Mouse (Mus musculus): ENCODE measurements around the gene Bpifb4. TPM values are rescaled to one million over a fixed set of nuclear protein-coding genes. Genes with fewer than 3 reads are reported as not detected.
A peak's percentile ranks its signal among the peaks of the same experiment; 100 is the strongest.

The Bpifb4 gene
- polyA plus RNA-seq, 1 experiment from 2014 or later: not detected

DNA sequence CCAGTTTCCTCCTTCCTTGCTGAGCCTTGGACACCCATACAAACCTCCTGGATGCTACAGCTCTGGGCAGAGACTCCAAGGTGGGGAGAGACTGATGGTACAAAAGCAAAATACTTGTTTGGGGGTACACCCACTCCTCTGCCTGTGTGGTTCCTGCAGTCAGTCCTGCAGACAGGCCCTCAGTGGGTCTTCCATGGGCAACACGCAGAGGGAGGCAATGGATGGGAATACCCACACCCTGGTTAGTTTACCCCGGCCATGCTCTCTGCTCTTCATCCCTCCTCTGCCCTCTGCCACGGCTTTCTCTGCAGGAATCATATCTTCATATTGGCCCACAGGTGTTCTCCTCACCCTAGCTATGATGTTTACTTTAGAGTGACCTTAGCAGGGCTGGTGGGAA, 62.5 kb downstream of the Bpifb4 start:
- H3K4me3 ChIP-seq (ENCODE audit: low read depth, low read length): no peak overlapping the region
- H3K9ac ChIP-seq (ENCODE audit: low read depth, low read length): no peak overlapping the region
- no peaks in the 10 kb centered on the region for H3K27me3 ChIP-seq (replicated peaks; ENCODE audit: control insufficient read depth, insufficient read depth, low read length)
- no peak overlapping the region for H3K27ac ChIP-seq (ENCODE audit: low read depth, low read length)
- H3K4me1 ChIP-seq (replicated peaks; ENCODE audit: control insufficient read depth, insufficient read depth, low read length): no peaks in the 10 kb centered on the region
- H3K4me2 ChIP-seq (replicated peaks; ENCODE audit: low read depth): no peak overlapping the region
- no peaks in the 10 kb centered on the region for H3K9me3 ChIP-seq (ENCODE audit: control insufficient read depth)
- ATAC-seq: no peak
- 58% methylated on average over 3 of the region's 3 CpGs for WGBS
- TF ChIP-seq CTCF (IDR thresholded peaks at IDR 0.05; ENCODE audit: low read depth): no peak
- H3K36me3 ChIP-seq (ENCODE audit: control insufficient read depth, insufficient read depth): no peaks in the 10 kb centered on the region

DNA sequence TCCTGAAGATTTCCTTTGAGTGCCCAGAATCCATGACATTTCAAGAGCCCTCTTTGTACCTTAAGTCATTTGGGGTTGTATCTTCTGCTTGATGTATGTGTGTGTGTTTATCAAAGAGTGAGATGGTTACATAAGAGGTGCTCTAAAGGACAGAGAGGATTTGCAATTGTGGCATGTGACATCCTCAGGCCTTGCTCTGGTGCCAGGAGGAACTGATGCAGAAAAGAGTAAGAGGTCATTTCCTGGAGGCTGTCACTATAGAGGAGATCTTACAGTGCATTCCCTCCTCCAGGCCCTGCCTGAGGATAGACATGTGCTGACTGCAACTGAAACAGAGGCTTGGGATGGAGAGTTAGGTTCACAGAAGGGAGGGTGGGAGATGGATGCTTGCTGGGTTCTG, 63.0 kb downstream of the Bpifb4 start:
- Histone ChIP-seq H3K4me2 (replicated peaks; ENCODE audit: low read depth) (no peak overlapping the region), H3K27me3 (replicated peaks; ENCODE audit: control insufficient read depth, insufficient read depth, low read length) (no peaks in the 10 kb centered on the region), H3K9ac (ENCODE audit: low read depth, low read length) (no peak overlapping the region), H3K4me3 (ENCODE audit: low read depth, low read length) (no peak overlapping the region), H3K27ac (ENCODE audit: low read depth, low read length) (no peak overlapping the region), H3K4me1 (replicated peaks; ENCODE audit: control insufficient read depth, insufficient read depth, low read length) (no peaks in the 10 kb centered on the region), H3K9me3 (ENCODE audit: control insufficient read depth) (no peaks in the 10 kb centered on the region), H3K36me3 (ENCODE audit: control insufficient read depth, insufficient read depth) (no peaks in the 10 kb centered on the region)
- no peak for ATAC-seq
- no peak for TF ChIP-seq CTCF (IDR thresholded peaks at IDR 0.05; ENCODE audit: low read depth)

DNA sequence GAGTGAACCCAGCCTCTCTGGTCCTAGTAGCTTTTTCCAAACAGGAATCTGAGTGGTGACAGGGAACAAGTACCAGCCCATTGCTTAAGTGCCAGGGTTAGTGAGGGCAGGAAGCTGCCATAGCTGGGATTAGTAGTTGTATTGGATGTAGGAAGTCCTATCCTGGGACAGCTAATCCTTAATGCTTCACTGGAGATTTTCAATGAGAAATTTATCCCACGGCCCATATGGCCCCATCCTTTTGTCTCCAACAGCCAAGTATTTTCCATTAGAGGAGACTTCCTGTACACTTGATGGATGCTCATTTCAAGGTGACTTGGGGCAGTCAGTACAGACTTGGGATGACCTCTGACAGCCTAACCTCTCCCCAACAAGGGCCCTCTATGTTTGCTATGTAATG, 66.4 kb downstream of the Bpifb4 start:
- 64% methylated on average over 1 of the region's 1 CpGs for WGBS
- ATAC-seq: no peak
- Histone ChIP-seq H3K27ac (ENCODE audit: low read depth, low read length) (no peak overlapping the region), H3K4me2 (replicated peaks; ENCODE audit: low read depth) (no peak overlapping the region), H3K9me3 (ENCODE audit: control insufficient read depth) (no peaks in the 10 kb centered on the region), H3K36me3 (ENCODE audit: control insufficient read depth, insufficient read depth) (no peaks in the 10 kb centered on the region), H3K4me1 (replicated peaks; ENCODE audit: control insufficient read depth, insufficient read depth, low read length) (no peaks in the 10 kb centered on the region), H3K9ac (ENCODE audit: low read depth, low read length) (no peak overlapping the region), H3K4me3 (ENCODE audit: low read depth, low read length) (no peak overlapping the region), H3K27me3 (replicated peaks; ENCODE audit: control insufficient read depth, insufficient read depth, low read length) (no peaks in the 10 kb centered on the region)
- TF ChIP-seq CTCF (IDR thresholded peaks at IDR 0.05; ENCODE audit: low read depth): no peak

DNA sequence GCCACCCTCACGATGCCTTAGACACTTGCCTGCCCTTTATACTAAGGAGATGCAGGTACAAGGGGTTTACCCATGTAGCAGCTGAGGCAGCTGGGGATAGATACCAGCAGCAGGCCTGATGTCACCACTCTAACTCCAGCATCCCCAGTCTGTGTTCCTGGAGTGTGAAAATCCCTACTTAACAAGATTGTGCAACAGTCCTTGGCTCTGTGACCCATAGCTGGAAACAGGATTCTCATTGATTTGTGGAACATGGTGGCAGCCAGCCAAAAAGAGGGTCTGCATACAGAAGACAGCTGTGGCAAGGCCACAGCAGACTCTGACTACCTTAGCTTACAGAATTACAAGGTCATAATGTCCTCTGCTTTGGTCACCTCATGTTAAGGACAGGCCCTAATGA, 67.1 kb downstream of the Bpifb4 start:
- no peaks in the 10 kb centered on the region for H3K4me1 ChIP-seq (replicated peaks; ENCODE audit: control insufficient read depth, insufficient read depth, low read length)
- TF ChIP-seq CTCF (IDR thresholded peaks at IDR 0.05; ENCODE audit: low read depth): no peak
- H3K36me3 ChIP-seq (ENCODE audit: control insufficient read depth, insufficient read depth): no peaks in the 10 kb centered on the region
- H3K27ac ChIP-seq (ENCODE audit: low read depth, low read length): no peak overlapping the region
- no peaks in the 10 kb centered on the region for H3K27me3 ChIP-seq (replicated peaks; ENCODE audit: control insufficient read depth, insufficient read depth, low read length)
- no peak overlapping the region for H3K9ac ChIP-seq (ENCODE audit: low read depth, low read length)
- H3K9me3 ChIP-seq (ENCODE audit: control insufficient read depth): no peaks in the 10 kb centered on the region
- ATAC-seq: no peak
- WGBS: 77% methylated on average over 1 of the region's 1 CpGs
- H3K4me3 ChIP-seq (ENCODE audit: low read depth, low read length): no peak overlapping the region
- H3K4me2 ChIP-seq (replicated peaks; ENCODE audit: low read depth): no peak overlapping the region

DNA sequence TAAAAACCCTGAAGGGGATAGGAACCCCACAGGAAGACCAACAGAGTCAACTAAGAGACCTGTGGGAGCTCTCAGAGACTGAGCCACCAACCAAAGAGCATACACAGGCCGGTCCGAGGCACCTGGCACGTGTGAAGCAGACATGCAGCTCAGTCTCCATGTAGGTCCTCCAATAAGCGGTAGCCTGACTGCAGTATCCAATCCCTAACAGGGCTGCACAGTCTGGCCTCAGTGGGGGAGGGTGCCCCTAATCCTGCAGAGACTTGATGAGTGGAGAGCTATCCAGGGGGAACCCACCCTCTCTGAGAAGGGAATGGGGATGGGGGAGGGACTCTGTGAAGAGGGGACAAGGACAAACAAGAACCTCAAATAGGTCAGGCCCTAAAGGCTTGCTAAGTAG, 67.7 kb downstream of the Bpifb4 start:
- ATAC-seq: no peak
- Histone ChIP-seq H3K4me3 (ENCODE audit: low read depth, low read length) (no peak overlapping the region), H3K27ac (ENCODE audit: low read depth, low read length) (no peak overlapping the region), H3K4me2 (replicated peaks; ENCODE audit: low read depth) (no peak overlapping the region), H3K9me3 (ENCODE audit: control insufficient read depth) (no peaks in the 10 kb centered on the region), H3K36me3 (ENCODE audit: control insufficient read depth, insufficient read depth) (no peaks in the 10 kb centered on the region), H3K27me3 (replicated peaks; ENCODE audit: control insufficient read depth, insufficient read depth, low read length) (no peaks in the 10 kb centered on the region), H3K4me1 (replicated peaks; ENCODE audit: control insufficient read depth, insufficient read depth, low read length) (no peaks in the 10 kb centered on the region), H3K9ac (ENCODE audit: low read depth, low read length) (no peak overlapping the region)
- no peak for TF ChIP-seq CTCF (IDR thresholded peaks at IDR 0.05; ENCODE audit: low read depth)
- 88% methylated on average over 4 of the region's 4 CpGs for WGBS

DNA sequence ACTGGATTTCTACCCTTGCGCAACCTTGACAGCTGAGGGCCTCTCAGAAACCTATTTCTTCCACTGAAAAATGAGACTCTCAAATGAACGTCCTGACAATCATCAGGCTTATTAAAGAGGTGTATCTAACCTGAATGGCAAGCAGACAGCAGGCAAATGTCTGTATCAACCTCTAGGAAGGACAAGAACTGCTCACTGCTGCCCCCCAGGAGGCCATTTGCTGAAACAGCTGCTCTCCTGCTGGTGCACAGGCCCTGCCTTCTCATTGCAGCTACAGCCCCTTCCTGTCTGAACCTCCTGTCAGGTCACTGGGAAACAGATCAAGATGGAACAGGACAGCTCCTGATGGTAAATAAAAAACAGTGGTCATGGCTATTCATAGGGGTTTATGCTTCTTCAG, 68.3 kb downstream of the Bpifb4 start:
- peak; percentile 19; the same call in 1 of the 2 replicates for TF ChIP-seq CTCF (IDR thresholded peaks at IDR 0.05; ENCODE audit: low read depth)
- ATAC-seq: no peak
- no peak overlapping the region for H3K4me2 ChIP-seq (replicated peaks; ENCODE audit: low read depth)

DNA sequence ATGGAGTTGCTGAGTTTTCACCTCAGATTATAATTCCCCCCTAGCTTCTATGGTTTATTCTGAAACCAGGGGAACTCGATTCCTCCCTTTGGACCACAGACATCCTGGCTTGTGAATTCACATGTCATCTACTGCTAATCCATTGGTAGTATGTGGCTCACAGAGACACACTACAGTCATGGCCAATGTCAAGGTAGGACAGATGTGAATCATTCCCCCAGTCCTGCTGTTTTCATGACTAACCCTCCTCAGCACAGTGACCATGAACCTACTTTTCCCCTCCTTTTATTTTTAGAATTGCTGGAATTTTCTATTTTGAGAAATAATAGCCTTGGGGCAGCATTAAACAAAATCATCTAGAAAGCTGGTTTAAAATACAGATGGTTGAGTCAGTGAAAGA, 69.4 kb downstream of the Bpifb4 start:
- no peaks in the 10 kb centered on the region for H3K4me1 ChIP-seq (replicated peaks; ENCODE audit: control insufficient read depth, insufficient read depth, low read length)
- no peaks in the 10 kb centered on the region for H3K9me3 ChIP-seq (ENCODE audit: control insufficient read depth)
- TF ChIP-seq CTCF (IDR thresholded peaks at IDR 0.05; ENCODE audit: low read depth): no peak
- H3K4me3 ChIP-seq (ENCODE audit: low read depth, low read length): no peak overlapping the region
- H3K9ac ChIP-seq (ENCODE audit: low read depth, low read length): no peak overlapping the region
- 79% methylated on average over 1 of the region's 1 CpGs for WGBS
- no peaks in the 10 kb centered on the region for H3K27me3 ChIP-seq (replicated peaks; ENCODE audit: control insufficient read depth, insufficient read depth, low read length)
- ATAC-seq: no peak
- H3K27ac ChIP-seq (ENCODE audit: low read depth, low read length): no peak overlapping the region
- no peaks in the 10 kb centered on the region for H3K36me3 ChIP-seq (ENCODE audit: control insufficient read depth, insufficient read depth)
- H3K4me2 ChIP-seq (replicated peaks; ENCODE audit: low read depth): no peak overlapping the region

More for the DNA sequence above, 68.3 kb downstream of the Bpifb4 start:
- Histone ChIP-seq H3K9me3 (ENCODE audit: control insufficient read depth) (no peaks in the 10 kb centered on the region), H3K4me1 (replicated peaks; ENCODE audit: control insufficient read depth, insufficient read depth, low read length) (no peaks in the 10 kb centered on the region), H3K27me3 (replicated peaks; ENCODE audit: control insufficient read depth, insufficient read depth, low read length) (no peaks in the 10 kb centered on the region), H3K27ac (ENCODE audit: low read depth, low read length) (no peak overlapping the region), H3K9ac (ENCODE audit: low read depth, low read length) (no peak overlapping the region), H3K36me3 (ENCODE audit: control insufficient read depth, insufficient read depth) (no peaks in the 10 kb centered on the region), H3K4me3 (ENCODE audit: low read depth, low read length) (no peak overlapping the region)
- WGBS: 76% methylated on average over 2 of the region's 2 CpGs
